Mouse (Mus musculus) testis, adult 2 months (tissue): ENCODE results near the gene Dstn.

Experiments
- CTCF ChIP-seq: fragments of 200-500 bp; IDR thresholded peaks from 2 replicates; pipeline ENCODE4 v1.5.1; 2012; ENCODE audit warnings: low read depth, mild to moderate bottlenecking, inconsistent platforms, low read length, moderate library complexity; ENCODE audit not compliant: control insufficient read depth, insufficient read depth, insufficient replicate concordance
- POLR2A ChIP-seq: fragments of 200-500 bp; IDR thresholded peaks from 2 replicates; pipeline ENCODE4 v1.6.1; 2012; ENCODE audit warnings: low read depth, mild to moderate bottlenecking, inconsistent platforms, low read length, moderate library complexity; ENCODE audit not compliant: control insufficient read depth

- no peak for TF ChIP-seq CTCF
- no peak for TF ChIP-seq POLR2A
Measured at GRCm38 (mm10) chr2:143969260-143969659, 54.1 kb downstream of the Dstn start.
